Mouse (Mus musculus) CH12.LX (cell line): ENCODE results near the gene Chit1. TPM values are rescaled to one million over a fixed set of nuclear protein-coding genes. Genes with fewer than 3 reads are reported as not detected.

Source experiments
- DNase-seq: peaks from one replicate; pipeline ENCODE4 v3.0.0-alpha.2; 2013; ENCODE audit errors: extremely low read depth
- H3K27ac ChIP-seq: 2 replicates; pipeline ENCODE4 v1.5.1; 2012; ENCODE audit warnings: low read depth, mild to moderate bottlenecking, control low read depth, moderate library complexity; ENCODE audit not compliant: insufficient read depth
- H3K27me3 ChIP-seq: replicated peaks from 2 replicates; pipeline ENCODE3; 2012; ENCODE audit warnings: inconsistent platforms
- H3K36me3 ChIP-seq, 2 experiments: replicated peaks in 1 of 2; 2 replicates each; pipeline versions ENCODE3 to v1.6.1; 2012; ENCODE audit warnings: inconsistent platforms in 1 of 2, low read length in 1 of 2, mild to moderate bottlenecking in 1 of 2, mixed read lengths in 1 of 2, moderate library complexity in 1 of 2; ENCODE audit not compliant: control insufficient read depth in 1 of 2, insufficient read depth in 1 of 2
- H3K4me1 ChIP-seq, 2 experiments: 2 replicates each; pipeline ENCODE4 v1.6.1; 2012; ENCODE audit warnings: inconsistent platforms in 1 of 2, moderate library complexity in 1 of 2; ENCODE audit not compliant: insufficient read depth in 2 of 2, control insufficient read depth in 1 of 2
- H3K4me2 ChIP-seq: 2 replicates; pipeline ENCODE4 v1.6.1; 2012; ENCODE audit warnings: low read depth, mild to moderate bottlenecking, control low read depth; ENCODE audit not compliant: poor library complexity, insufficient read depth, severe bottlenecking
- H3K4me3 ChIP-seq, 3 experiments: fragments of 150-350 bp in 1 of 3; sonication (generic) in 1 of 3; replicated peaks in 1 of 3; 2 replicates each; pipeline versions ENCODE3 to v1.5.1; 2011 to 2012; ENCODE audit warnings: low read depth in 2 of 3, low read length in 2 of 3, mild to moderate bottlenecking in 2 of 3, moderate library complexity in 2 of 3, control low read depth in 1 of 3, improper control_type of control experiment in 1 of 3, inconsistent platforms in 1 of 3, mixed read lengths in 1 of 3; ENCODE audit not compliant: poor library complexity in 1 of 3
- H3K79me2 ChIP-seq: replicated peaks from 2 replicates; pipeline ENCODE4 v1.6.1; 2012; ENCODE audit warnings: mild to moderate bottlenecking, moderate library complexity; ENCODE audit not compliant: control insufficient read depth, poor library complexity, insufficient read depth, severe bottlenecking; ENCODE audit errors: extremely low read depth
- H3K9ac ChIP-seq: 2 replicates; pipeline ENCODE4 v1.6.1; 2012; ENCODE audit warnings: low read depth, mild to moderate bottlenecking, control low read depth, moderate library complexity; ENCODE audit not compliant: insufficient read depth
- H3K9me3 ChIP-seq: replicated peaks from 2 replicates; pipeline ENCODE3; 2012; ENCODE audit warnings: low read length, inconsistent platforms, mixed read lengths
- CHD1 ChIP-seq: IDR thresholded peaks from 2 replicates; pipeline ENCODE4 v1.6.1; 2012; ENCODE audit warnings: low read depth, low read length, improper control_type of control experiment, inconsistent platforms
- CHD2 ChIP-seq: IDR thresholded peaks from 2 replicates; pipeline ENCODE4 v1.6.1; 2011; ENCODE audit warnings: low read length, improper control_type of control experiment
- CTCF ChIP-seq, 2 experiments: IDR thresholded peaks in 1 of 2; conservative IDR thresholded peaks in 1 of 2; 2 replicates each; pipeline ENCODE4 v1.5.1; 2011 to 2012; ENCODE audit warnings: low read depth in 2 of 2, low read length in 2 of 2, improper control_type of control experiment in 1 of 2, inconsistent platforms in 1 of 2, mild to moderate bottlenecking in 1 of 2, moderate library complexity in 1 of 2
- GABPA ChIP-seq: IDR thresholded peaks from 2 replicates; pipeline ENCODE4 v1.6.1; 2012; ENCODE audit warnings: low read depth, low read length, improper control_type of control experiment, inconsistent platforms; ENCODE audit not compliant: insufficient replicate concordance
- IRF4 ChIP-seq: IDR thresholded peaks from 2 replicates; pipeline ENCODE4 v1.6.1; 2014; ENCODE audit warnings: low read depth, mild to moderate bottlenecking, inconsistent platforms, low read length, improper control_type of control experiment
- JUN ChIP-seq: IDR thresholded peaks from 2 replicates; pipeline ENCODE4 v1.6.1; 2011; ENCODE audit warnings: low read depth, mild to moderate bottlenecking, low read length, improper control_type of control experiment, moderate library complexity; ENCODE audit not compliant: insufficient read depth
- KAT2A ChIP-seq: IDR thresholded peaks from 2 replicates; pipeline ENCODE4 v1.6.1; 2012; ENCODE audit warnings: low read length, improper control_type of control experiment, inconsistent platforms; ENCODE audit not compliant: insufficient replicate concordance
- MAX ChIP-seq: IDR thresholded peaks from 2 replicates; pipeline ENCODE4 v1.6.1; 2011; ENCODE audit warnings: low read length, improper control_type of control experiment
- MAZ ChIP-seq: IDR thresholded peaks from 2 replicates; pipeline ENCODE4 v1.6.1; 2012; ENCODE audit warnings: low read depth, mild to moderate bottlenecking, inconsistent platforms, low read length, improper control_type of control experiment, moderate library complexity
- MEF2A ChIP-seq: IDR thresholded peaks from 2 replicates; pipeline ENCODE4 v1.6.1; 2014; ENCODE audit warnings: low read depth, mild to moderate bottlenecking, inconsistent platforms, low read length, improper control_type of control experiment, borderline replicate concordance
- MYC ChIP-seq: IDR thresholded peaks from 2 replicates; pipeline ENCODE4 v1.6.1; 2011; ENCODE audit warnings: low read depth, mild to moderate bottlenecking, improper control_type of control experiment, low read length
- NELFE ChIP-seq: IDR thresholded peaks from 2 replicates; pipeline ENCODE4 v1.6.1; 2011; ENCODE audit warnings: low read depth, low read length, improper control_type of control experiment
- NRF1 ChIP-seq: IDR thresholded peaks from 2 replicates; pipeline ENCODE4 v1.6.1; 2014; ENCODE audit warnings: low read depth, mild to moderate bottlenecking, inconsistent platforms, low read length, improper control_type of control experiment, moderate library complexity
- POLR2A ChIP-seq: IDR thresholded peaks from 2 replicates; pipeline ENCODE4 v1.6.1; 2011; ENCODE audit warnings: low read depth, mild to moderate bottlenecking, improper control_type of control experiment, low read length
- SIN3A ChIP-seq: IDR thresholded peaks from 2 replicates; pipeline ENCODE4 v1.6.1; 2012; ENCODE audit warnings: low read length, improper control_type of control experiment, inconsistent platforms
- SMC3 ChIP-seq: IDR thresholded peaks from 2 replicates; pipeline ENCODE4 v1.6.1; 2011; ENCODE audit warnings: low read depth, low read length, improper control_type of control experiment
- TCF12 ChIP-seq: IDR thresholded peaks from 2 replicates; pipeline ENCODE4 v1.6.1; 2014; ENCODE audit warnings: low read depth, mild to moderate bottlenecking, inconsistent platforms, low read length, improper control_type of control experiment
- USF2 ChIP-seq: conservative IDR thresholded peaks from 2 replicates; pipeline ENCODE4 v1.6.1; 2011; ENCODE audit warnings: low read depth, low read length, improper control_type of control experiment
- ZNF384 ChIP-seq: IDR thresholded peaks from 2 replicates; pipeline ENCODE4 v1.6.1; 2012; ENCODE audit warnings: low read depth, low read length, improper control_type of control experiment, inconsistent platforms
- dilution Hi-C: fragments of 300-500 bp; cut with MboI; formaldehyde crosslinking; loops from 2 replicates; pipeline ENCODE4 v1.14.3; 2020; ENCODE audit warnings: low sequenced_read_pairs; ENCODE audit not compliant: extremely low pct_unique_long_range_greater_than_20kb, extremely low pct_ligation_motif_present
- in situ Hi-C: fragments of 300-500 bp; cut with MboI; formaldehyde crosslinking; loops from 3 replicates; pipeline ENCODE4 v1.14.3; 2019; ENCODE audit warnings: low sequenced_read_pairs, low pct_ligation_motif_present, low pct_unique_long_range_greater_than_20kb, mixed read lengths
- polyA plus RNA-seq: library from polyadenylated mRNA; unstranded; fragments of >175 nt; gene quantifications from 2 replicates; pipeline ENCODE4 v1.2.1, GENCODE M21; 2012; ENCODE audit warnings: low read depth; ENCODE audit not compliant: insufficient read length
- total RNA-seq, 2 experiments: library from RNA; depleted of rRNA; stranded (reverse); fragments of 300-350 nt in 1 of 2; fragments of >200 nt in 1 of 2; gene quantifications; 2 replicates each; pipeline ENCODE4 v1.2.3; 2012 to 2014

Chit1 gene
- total and polyA plus RNA-seq, 3 experiments = 0.25 to 0.47 (median 0.36) TPM

GRCm38 (mm10) chr1:134099516-134100235 is 11.4 kb upstream of the Chit1 start:
- Histone ChIP-seq H3K4me1 (peaks cover 9 to 26% of the 10 kb centered on the region in 2 experiments), H3K4me3 (peak overlapping the region; percentile 51 to 59 (median 52)), H3K36me3 (no peaks in the 10 kb centered on the region), H3K4me2 (peak overlapping the region; percentile 60), H3K27me3 (peaks cover 69% of the 10 kb centered on the region), H3K79me2 (no peaks in the 10 kb centered on the region), H3K9me3 (no peaks in the 10 kb centered on the region), H3K27ac (no peak overlapping the region), H3K9ac (peak overlapping the region; percentile 25)
- no peak for DNase-seq
- no peak for TF ChIP-seq MAX
- TF ChIP-seq SIN3A = no peak
- no peak for TF ChIP-seq IRF4
- no peak for TF ChIP-seq MEF2A
- TF ChIP-seq MYC = no peak
- no peak for TF ChIP-seq ZNF384
- TF ChIP-seq MAZ = no peak
- TF ChIP-seq TCF12 = no peak
- TF ChIP-seq USF2 = no peak
- no peak for TF ChIP-seq NRF1
- TF ChIP-seq POLR2A = no peak
- no peak for TF ChIP-seq JUN
- no peak for TF ChIP-seq SMC3
- TF ChIP-seq KAT2A = no peak
- no peak for TF ChIP-seq CHD2
- no peak for TF ChIP-seq GABPA
- no peak for TF ChIP-seq CTCF (conservative IDR thresholded peaks at IDR 0.05 in 1 of 2, IDR thresholded peaks at IDR 0.05 in 1 of 2; ENCODE audit: low read depth in 2 of 2, low read length in 2 of 2)
- in situ Hi-C loops = no loop called here
- dilution Hi-C loops = no loop called here

GRCm38 (mm10) chr1:134100401-134100800 is 10.6 kb upstream of the Chit1 start:
- in situ Hi-C loops = no loop called here
- H3K27me3 ChIP-seq = peaks cover 68% of the 10 kb centered on the region
- no peaks in the 10 kb centered on the region for H3K9me3 ChIP-seq
- H3K4me2 ChIP-seq = no peak overlapping the region
- no peak for TF ChIP-seq MYC
- no peak for TF ChIP-seq CHD1
- no peak for TF ChIP-seq POLR2A
- no peak for TF ChIP-seq IRF4
- no peak for TF ChIP-seq NELFE
- no peak for TF ChIP-seq SMC3
- no peaks in the 10 kb centered on the region for H3K79me2 ChIP-seq
- DNase-seq = no peak
- dilution Hi-C loops = no loop called here
- no peaks in the 10 kb centered on the region for H3K36me3 ChIP-seq
- H3K27ac ChIP-seq = no peak overlapping the region
- H3K4me1 ChIP-seq = peaks cover 6 to 22% of the 10 kb centered on the region in 2 experiments
- H3K9ac ChIP-seq = no peak overlapping the region
- no peak overlapping the region for H3K4me3 ChIP-seq
